In the genomic region with DNA sequence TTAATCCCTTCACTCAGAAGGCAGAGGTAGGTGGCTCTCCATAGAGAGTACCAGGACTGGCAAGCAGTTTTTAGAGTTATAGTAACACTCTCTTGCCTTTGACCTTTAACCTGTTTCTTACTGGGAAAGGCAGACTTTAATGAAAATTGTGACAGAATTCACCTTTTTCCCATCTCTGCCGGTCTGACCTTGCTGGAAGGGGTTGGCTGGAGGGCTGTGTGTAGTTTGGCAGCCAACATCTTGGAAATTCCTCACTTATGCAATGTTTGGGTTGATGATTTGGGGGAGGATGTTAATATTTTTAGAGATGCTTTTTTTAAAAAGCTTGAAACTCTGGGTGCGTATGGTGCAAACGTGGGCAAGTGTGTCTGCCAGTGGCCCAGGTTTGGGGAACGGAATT, we compare ENCODE assay signal across 26 mouse cellular contexts. TPM values are rescaled to one million over a fixed set of nuclear protein-coding genes. Genes with fewer than 3 reads are reported as not detected.
A peak's percentile ranks its signal among the peaks of the same experiment; 100 is the strongest.
DNase-seq lines count a peak whose midpoint lies in the region; ATAC-seq and TF ChIP-seq lines count a peak whose summit lies in the region.
"Had no signal": no experiment of that assay in that cellular context is flagged by ENCODE, and none has a peak within 500 bp of the region (broad histone marks: within the 10 kb centered on the region; RNA-seq: fewer than 3 reads in every experiment).

No protein-coding gene starts in this region.

- peaks cover 29% of the 10 kb centered on the region for H3K4me1 ChIP-seq in liver, adult 2 months (ENCODE audit: control insufficient read depth, insufficient read depth, low read length)
- H3K4me1 ChIP-seq in liver, embryonic 11.5 days (replicated peaks; ENCODE audit: control insufficient read depth, insufficient read depth, low read length) = no peaks in the 10 kb centered on the region
- no peaks in the 10 kb centered on the region for H3K4me1 ChIP-seq in lung, postnatal 0 days (ENCODE audit: insufficient read depth, low read depth, low read length)
- H3K4me1 ChIP-seq in liver, postnatal 0 days (ENCODE audit: insufficient read depth) = peaks cover 13% of the 10 kb centered on the region
- no peaks in the 10 kb centered on the region for H3K4me1 ChIP-seq in forebrain, embryonic 11.5 days (replicated peaks; ENCODE audit: control insufficient read depth, insufficient read depth, low read length)
- H3K4me1 ChIP-seq: embryonic facial prominence, embryonic 12.5 days; embryonic facial prominence, embryonic 15.5 days; forebrain, embryonic 12.5 days; forebrain, embryonic 15.5 days; heart, embryonic 12.5 days; heart, embryonic 15.5 days; hindbrain, embryonic 10.5 days; hindbrain, embryonic 13.5 days had no signal

- ATAC-seq in liver, embryonic 11.5 days (replicated peaks; ENCODE audit: low FRiP score) = no peak
- no peak for ATAC-seq in lung, postnatal 0 days
- ATAC-seq in liver, postnatal 0 days = peak; percentile 34
- ATAC-seq in forebrain, embryonic 11.5 days (replicated peaks; ENCODE audit: low FRiP score) = no peak
- ATAC-seq: CD4-positive, CD25-positive, alpha-beta regulatory T cell, adult 4 months; forebrain, embryonic 15.5 days; hindbrain, embryonic 16.5 days had no signal

- H3K27me3 ChIP-seq in liver, adult 2 months (ENCODE audit: control insufficient read depth, insufficient read depth, low read length) = no peaks in the 10 kb centered on the region
- H3K27me3 ChIP-seq in liver, embryonic 11.5 days (replicated peaks; ENCODE audit: control insufficient read depth, insufficient read depth, low read length) = no peaks in the 10 kb centered on the region
- H3K27me3 ChIP-seq in lung, postnatal 0 days (replicated peaks; ENCODE audit: insufficient read depth, low read length) = no peaks in the 10 kb centered on the region
- H3K27me3 ChIP-seq in liver, postnatal 0 days (ENCODE audit: insufficient read depth, low read length) = no peaks in the 10 kb centered on the region
- H3K27me3 ChIP-seq in forebrain, embryonic 11.5 days (ENCODE audit: control insufficient read depth, insufficient read depth, low read length) = no peaks in the 10 kb centered on the region
- H3K27me3 ChIP-seq: embryonic facial prominence, embryonic 12.5 days; embryonic facial prominence, embryonic 15.5 days; forebrain, embryonic 12.5 days; forebrain, embryonic 15.5 days; heart, embryonic 12.5 days; heart, embryonic 15.5 days; hindbrain, embryonic 13.5 days had no signal

- no peaks in the 10 kb centered on the region for H3K36me3 ChIP-seq in liver, adult 2 months (ENCODE audit: control insufficient read depth, insufficient read depth, low read length)
- H3K36me3 ChIP-seq in liver, embryonic 11.5 days (ENCODE audit: control insufficient read depth, insufficient read depth, low read length) = no peaks in the 10 kb centered on the region
- no peaks in the 10 kb centered on the region for H3K36me3 ChIP-seq in lung, postnatal 0 days (ENCODE audit: insufficient read depth, low read length)
- H3K36me3 ChIP-seq in liver, postnatal 0 days (replicated peaks; ENCODE audit: insufficient read depth, low read length) = no peaks in the 10 kb centered on the region
- H3K36me3 ChIP-seq in forebrain, embryonic 11.5 days (ENCODE audit: control insufficient read depth, insufficient read depth, low read length) = no peaks in the 10 kb centered on the region
- H3K36me3 ChIP-seq: embryonic facial prominence, embryonic 12.5 days; embryonic facial prominence, embryonic 15.5 days; forebrain, embryonic 12.5 days; forebrain, embryonic 15.5 days; heart, embryonic 12.5 days; heart, embryonic 15.5 days; hindbrain, embryonic 10.5 days; hindbrain, embryonic 13.5 days had no signal

- no peaks in the 10 kb centered on the region for H3K9me3 ChIP-seq in liver, embryonic 11.5 days (ENCODE audit: control insufficient read depth, low read length)
- H3K9me3 ChIP-seq in lung, postnatal 0 days (ENCODE audit: low read length) = no peaks in the 10 kb centered on the region
- H3K9me3 ChIP-seq in liver, postnatal 0 days (ENCODE audit: low read length) = no peaks in the 10 kb centered on the region
- H3K9me3 ChIP-seq in forebrain, embryonic 11.5 days (ENCODE audit: control insufficient read depth, low read length) = no peaks in the 10 kb centered on the region
- H3K9me3 ChIP-seq: embryonic facial prominence, embryonic 12.5 days; embryonic facial prominence, embryonic 15.5 days; forebrain, embryonic 12.5 days; forebrain, embryonic 15.5 days; hindbrain, embryonic 10.5 days; hindbrain, embryonic 13.5 days had no signal

- DNase-seq in liver, adult 2 months (ENCODE audit: extremely low read depth, low read depth, low spot score) = peak; percentile 98
- no peak for DNase-seq in liver, embryonic 11.5 days (ENCODE audit: low spot score)
- DNase-seq in lung, postnatal 0 days (ENCODE audit: low spot score) = no peak
- no peak for DNase-seq in lung, postnatal 25 days (ENCODE audit: low spot score)
- DNase-seq in liver, postnatal 0 days = no peak
- no peak for DNase-seq in forebrain, embryonic 11.5 days (ENCODE audit: low spot score)
- DNase-seq: adrenal gland, postnatal 25 days; cerebellum, adult 11 months; cerebellum, adult 2 months; cerebellum, adult 9-11 months; cerebellum, postnatal 25 days; gastrocnemius, postnatal 25 days; heart, adult 18-20 months; heart, postnatal 10 days; heart, postnatal 36 days had no signal

- H3K9ac ChIP-seq in liver, adult 2 months (ENCODE audit: low read depth, low read length) = peak overlapping the region; percentile 64
- no peak overlapping the region for H3K9ac ChIP-seq in liver, embryonic 11.5 days (ENCODE audit: low read depth, low read length)
- no peak overlapping the region for H3K9ac ChIP-seq in lung, postnatal 0 days (replicated peaks; ENCODE audit: low read depth)
- no peak overlapping the region for H3K9ac ChIP-seq in liver, postnatal 0 days (replicated peaks)
- H3K9ac ChIP-seq in forebrain, embryonic 11.5 days (ENCODE audit: low read length) = no peak overlapping the region
- H3K9ac ChIP-seq: embryonic facial prominence, embryonic 12.5 days; embryonic facial prominence, embryonic 15.5 days; forebrain, embryonic 12.5 days; forebrain, embryonic 15.5 days; heart, embryonic 12.5 days; heart, embryonic 15.5 days; hindbrain, embryonic 13.5 days had no signal

- TF ChIP-seq POLR2A in liver, adult 2 months (IDR thresholded peaks at IDR 0.05; ENCODE audit: extremely low read depth, insufficient read depth, low read length) = no peak

- H3K4me2 ChIP-seq in liver, embryonic 11.5 days = no peak overlapping the region
- H3K4me2 ChIP-seq in lung, postnatal 0 days (replicated peaks; ENCODE audit: low read depth, low read length) = no peak overlapping the region
- H3K4me2 ChIP-seq in liver, postnatal 0 days (ENCODE audit: low read depth, low read length) = peak overlapping the region; percentile 43; the same call in 1 of the 2 replicates
- H3K4me2 ChIP-seq in forebrain, embryonic 11.5 days (ENCODE audit: low read depth, low read length, severe bottlenecking) = no peak overlapping the region
- H3K4me2 ChIP-seq: embryonic facial prominence, embryonic 12.5 days; embryonic facial prominence, embryonic 15.5 days; forebrain, embryonic 12.5 days; forebrain, embryonic 15.5 days; heart, embryonic 12.5 days; heart, embryonic 15.5 days; hindbrain, embryonic 13.5 days had no signal

- H3K79me2 ChIP-seq in liver, adult 2 months (ENCODE audit: control insufficient read depth, insufficient read depth, low read length) = no peaks in the 10 kb centered on the region

- H3K27ac ChIP-seq in liver, adult 2 months (replicated peaks; ENCODE audit: insufficient read depth, low read depth, low read length) = peak overlapping the region; percentile 95
- no peak overlapping the region for H3K27ac ChIP-seq in liver, embryonic 11.5 days (ENCODE audit: low read depth, low read length)
- H3K27ac ChIP-seq in lung, postnatal 0 days (ENCODE audit: low read length) = peak overlapping the region; percentile 48; the same call in 1 of the 2 replicates
- peak overlapping the region; percentile 94 for H3K27ac ChIP-seq in liver, postnatal 0 days (ENCODE audit: low read depth)
- H3K27ac ChIP-seq in forebrain, embryonic 11.5 days (ENCODE audit: low read depth, low read length) = no peak overlapping the region
- H3K27ac ChIP-seq: embryonic facial prominence, embryonic 12.5 days; embryonic facial prominence, embryonic 15.5 days; forebrain, embryonic 12.5 days; forebrain, embryonic 15.5 days; heart, embryonic 15.5 days; hindbrain, embryonic 10.5 days; hindbrain, embryonic 13.5 days had no signal

- TF ChIP-seq CTCF in liver, adult 2 months (IDR thresholded peaks at IDR 0.05; ENCODE audit: low read depth, low read length) = no peak
- no peak for TF ChIP-seq CTCF in lung, postnatal 0 days (IDR thresholded peaks at IDR 0.05)
- TF ChIP-seq CTCF in liver, postnatal 0 days (IDR thresholded peaks at IDR 0.05; ENCODE audit: low read depth) = no peak

- peak overlapping the region; percentile 34 for H3K4me3 ChIP-seq in liver, adult 2 months (ENCODE audit: insufficient read depth, low read depth, low read length)
- no peak overlapping the region for H3K4me3 ChIP-seq in liver, embryonic 11.5 days (ENCODE audit: low read depth, low read length)
- no peak overlapping the region for H3K4me3 ChIP-seq in lung, postnatal 0 days (ENCODE audit: low read depth, low read length)
- H3K4me3 ChIP-seq in liver, postnatal 0 days (ENCODE audit: low read depth, low read length) = 0 out of 2 replicates have a peak overlapping the region, but pooled peaks have one; percentile 7
- no peak overlapping the region for H3K4me3 ChIP-seq in forebrain, embryonic 11.5 days (ENCODE audit: low read depth, low read length)
- H3K4me3 ChIP-seq: embryonic facial prominence, embryonic 12.5 days; embryonic facial prominence, embryonic 15.5 days; forebrain, embryonic 12.5 days; forebrain, embryonic 15.5 days; heart, embryonic 12.5 days; heart, embryonic 15.5 days; hindbrain, embryonic 10.5 days; hindbrain, embryonic 13.5 days had no signal

- no peak for TF ChIP-seq EP300 in lung, postnatal 0 days (IDR thresholded peaks at IDR 0.05)
- TF ChIP-seq EP300 in liver, postnatal 0 days (IDR thresholded peaks at IDR 0.05; ENCODE audit: low read depth) = peak; percentile 50; the same call in 1 of the 2 replicates

- WGBS in liver, adult 2 months = 24% methylated on average over 4 of the region's 4 CpGs
- WGBS in liver, embryonic 11.5 days = 76% methylated on average over 4 of the region's 4 CpGs
- WGBS in lung, postnatal 0 days = 68% methylated on average over 4 of the region's 4 CpGs
- 46% methylated on average over 4 of the region's 4 CpGs for WGBS in liver, postnatal 0 days (ENCODE audit: insufficient replicate concordance)
- 91% methylated on average over 4 of the region's 4 CpGs for WGBS in forebrain, embryonic 11.5 days

RNA-seq across cellular contexts. Expression of a gene that starts 5.3 kb away (rescaled TPM):
- 2,096 and 2,327 TPM in 2 replicates for total RNA-seq in liver, adult 2 months (2014; rRNA removed)
- polyA plus RNA-seq in liver, adult 2 months (2012; rRNA removed) = 2,417 and 2,600 TPM in 2 replicates
- polyA plus RNA-seq in liver, embryonic 11.5 days (2014; fragmentation: Nextera tagmentation; extraction: Ambion mirVana) = 11.5 and 11.7 TPM in 2 replicates
- 703 and 838 TPM in 2 replicates for polyA plus RNA-seq in lung, postnatal 0 days (2015; fragmentation: Nextera tagmentation; extraction: Ambion mirVana)
- polyA plus RNA-seq in liver, postnatal 0 days (2015; fragmentation: Nextera tagmentation; extraction: Ambion mirVana) = 4,025 and 4,072 TPM in 2 replicates
- 0.27 and 0.45 TPM in 2 replicates for polyA plus RNA-seq in forebrain, embryonic 11.5 days (2014; fragmentation: Nextera tagmentation; extraction: Ambion mirVana)
- polyA plus RNA-seq: C2C12; CD4-positive, CD25-positive, alpha-beta regulatory T cell, adult 4 months; forebrain, embryonic 12.5 days had no signal

RNA-seq across cellular contexts. Expression of a gene that starts 18.6 kb away (rescaled TPM):
- total RNA-seq in liver, adult 2 months (2014; rRNA removed) = 9.7 and 9.9 TPM in 2 replicates
- 5.3 and 6.6 TPM in 2 replicates for polyA plus RNA-seq in liver, adult 2 months (2012; rRNA removed)
- polyA plus RNA-seq in liver, embryonic 11.5 days (2014; fragmentation: Nextera tagmentation; extraction: Ambion mirVana) = 21.4 and 23.6 TPM in 2 replicates
- 24.4 and 25.0 TPM in 2 replicates for polyA plus RNA-seq in lung, postnatal 0 days (2015; fragmentation: Nextera tagmentation; extraction: Ambion mirVana)
- 10.5 and 11.4 TPM in 2 replicates for polyA plus RNA-seq in liver, postnatal 0 days (2015; fragmentation: Nextera tagmentation; extraction: Ambion mirVana)
- polyA plus RNA-seq in forebrain, embryonic 11.5 days (2014; fragmentation: Nextera tagmentation; extraction: Ambion mirVana) = 27.0 and 28.5 TPM in 2 replicates

RNA-seq across cellular contexts. Expression of a gene that starts 18.6 kb away (rescaled TPM):
- 6.9 and 8.7 TPM in 2 replicates for total RNA-seq in liver, adult 2 months (2014; rRNA removed)
- 8.3 and 10.2 TPM in 2 replicates for polyA plus RNA-seq in liver, adult 2 months (2012; rRNA removed)
- polyA plus RNA-seq in liver, embryonic 11.5 days (2014; fragmentation: Nextera tagmentation; extraction: Ambion mirVana) = 25.1 and 29.0 TPM in 2 replicates
- polyA plus RNA-seq in lung, postnatal 0 days (2015; fragmentation: Nextera tagmentation; extraction: Ambion mirVana) = 12.5 and 12.7 TPM in 2 replicates
- 4.8 and 5.6 TPM in 2 replicates for polyA plus RNA-seq in liver, postnatal 0 days (2015; fragmentation: Nextera tagmentation; extraction: Ambion mirVana)
- 28.4 and 30.6 TPM in 2 replicates for polyA plus RNA-seq in forebrain, embryonic 11.5 days (2014; fragmentation: Nextera tagmentation; extraction: Ambion mirVana)

RNA-seq across cellular contexts. Expression of a gene that starts 24.2 kb away (rescaled TPM):
- total RNA-seq in liver, adult 2 months (2014; rRNA removed) = 7.5 and 10.9 TPM in 2 replicates
- polyA plus RNA-seq in liver, adult 2 months (2012; rRNA removed) = 12.0 and 14.0 TPM in 2 replicates
- 58.3 and 64.8 TPM in 2 replicates for polyA plus RNA-seq in liver, embryonic 11.5 days (2014; fragmentation: Nextera tagmentation; extraction: Ambion mirVana)
- polyA plus RNA-seq in lung, postnatal 0 days (2015; fragmentation: Nextera tagmentation; extraction: Ambion mirVana) = 16.2 and 18.5 TPM in 2 replicates
- 9.7 and 11.4 TPM in 2 replicates for polyA plus RNA-seq in liver, postnatal 0 days (2015; fragmentation: Nextera tagmentation; extraction: Ambion mirVana)
- 43.2 and 43.5 TPM in 2 replicates for polyA plus RNA-seq in forebrain, embryonic 11.5 days (2014; fragmentation: Nextera tagmentation; extraction: Ambion mirVana)

RNA-seq across cellular contexts. Expression of a gene that starts 30.0 kb away (rescaled TPM):
- total RNA-seq in liver, adult 2 months (2014; rRNA removed) = 0.07 TPM in 1 of 2 replicates, not detected in the other
- not detected in 2 replicates for polyA plus RNA-seq in liver, adult 2 months (2012; rRNA removed)
- polyA plus RNA-seq in liver, embryonic 11.5 days (2014; fragmentation: Nextera tagmentation; extraction: Ambion mirVana) = 2.7 and 3.4 TPM in 2 replicates
- polyA plus RNA-seq in lung, postnatal 0 days (2015; fragmentation: Nextera tagmentation; extraction: Ambion mirVana) = 0.07 and 0.13 TPM in 2 replicates
- polyA plus RNA-seq in liver, postnatal 0 days (2015; fragmentation: Nextera tagmentation; extraction: Ambion mirVana) = 0.26 and 0.28 TPM in 2 replicates
- 0.05 and 0.19 TPM in 2 replicates for polyA plus RNA-seq in forebrain, embryonic 11.5 days (2014; fragmentation: Nextera tagmentation; extraction: Ambion mirVana)
- total RNA-seq: gastrocnemius, postnatal 25 days; heart, postnatal 36 days had no signal
- polyA plus RNA-seq: C2C12 had no signal

Comparison
In these comparisons a context has a peak if more than half of its experiments do, and no peak if none do; other contexts are left out.
1. H3K27ac ChIP-seq: peak in liver, adult 2 months (single experiment), lung, postnatal 0 days (single experiment) and liver, postnatal 0 days (single experiment); none in liver, embryonic 11.5 days (single experiment) and forebrain, embryonic 11.5 days (single experiment).
2. H3K4me3 ChIP-seq: peak in liver, adult 2 months (single experiment) and liver, postnatal 0 days (single experiment); none in liver, embryonic 11.5 days (single experiment), lung, postnatal 0 days (single experiment) and forebrain, embryonic 11.5 days (single experiment).
3. RNA of a gene that starts 5.3 kb away (polyA plus RNA-seq): 4,025 to 4,072 TPM in liver, postnatal 0 days, 2,417 to 2,600 TPM in liver, adult 2 months and 703 to 838 TPM in lung, postnatal 0 days; 11.5 to 11.7 TPM in liver, embryonic 11.5 days and 0.27 to 0.45 TPM in forebrain, embryonic 11.5 days; every median in the first group is over 10 times any median in the second.